Mouse (Mus musculus): Measurements from ENCODE around the gene Klhl3. TPM values are rescaled to one million over a fixed set of nuclear protein-coding genes. Genes with fewer than 3 reads are reported as not detected.

Gene Klhl3
- polyA plus RNA-seq, 1 experiment = 0.86 TPM

DNA sequence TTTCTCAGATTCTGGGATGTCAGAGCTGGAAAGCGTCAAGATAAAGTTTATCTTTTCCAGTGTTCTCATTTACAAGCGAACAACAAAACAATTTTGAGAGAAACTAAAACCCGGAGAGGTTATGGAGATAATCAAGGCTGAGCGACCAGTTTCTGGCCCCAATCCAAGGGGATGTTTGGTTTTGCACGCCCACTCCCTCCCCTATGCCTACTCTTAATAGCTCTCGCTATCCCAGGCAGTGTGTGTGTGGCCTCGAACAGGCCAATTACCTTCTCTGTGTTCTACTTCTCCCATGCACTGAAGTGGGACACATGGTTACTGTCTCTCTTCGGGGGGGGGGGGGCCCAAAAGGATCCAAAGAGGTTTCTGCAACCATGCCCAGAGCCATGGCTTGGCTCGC lies 132.7 kb downstream of the Klhl3 start:
- 54% methylated on average over 9 of the region's 9 CpGs for WGBS
- no peaks in the 10 kb centered on the region for H3K36me3 ChIP-seq (ENCODE audit: control insufficient read depth, insufficient read depth, low read length)
- H3K4me3 ChIP-seq (ENCODE audit: extremely low read depth, insufficient read depth, insufficient read length) = no peak overlapping the region
- no peaks in the 10 kb centered on the region for H3K4me1 ChIP-seq (ENCODE audit: control insufficient read depth, insufficient read depth, insufficient read length)
- H3K27me3 ChIP-seq (ENCODE audit: control insufficient read depth, insufficient read depth, low read length) = no peaks in the 10 kb centered on the region
- DNase-seq (ENCODE audit: low read depth in 1 of 2, low spot score in 2 of 2) = no peak
- H3K27ac ChIP-seq (ENCODE audit: insufficient read depth, low read length) = no peak overlapping the region
- TF ChIP-seq POLR2A (IDR thresholded peaks at IDR 0.05; ENCODE audit: low read depth, low read length) (no peak), CTCF (IDR thresholded peaks at IDR 0.05; ENCODE audit: extremely low read depth, insufficient read depth, insufficient read length, insufficient replicate concordance) (no peak)

DNA sequence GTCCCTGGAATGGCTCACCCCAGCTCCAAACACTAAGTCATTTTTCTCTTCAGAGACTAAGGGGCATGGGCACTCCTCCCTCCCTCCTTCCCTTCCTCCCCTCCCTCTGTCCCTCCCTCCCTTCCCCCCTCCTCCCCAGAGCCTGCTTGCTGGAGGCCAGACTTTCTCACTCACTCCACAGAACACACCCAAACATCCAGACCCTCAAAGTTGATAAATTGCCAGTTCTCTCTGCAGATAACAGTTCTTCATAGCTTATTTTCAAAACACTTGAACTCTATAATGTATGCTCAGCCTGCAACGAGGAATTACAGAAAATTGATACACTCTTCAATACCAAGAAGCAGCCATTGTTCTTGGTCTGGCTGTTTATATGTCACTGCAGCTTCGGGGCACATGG lies 133.3 kb downstream of the Klhl3 start:
- Histone ChIP-seq H3K4me1 (ENCODE audit: control insufficient read depth, insufficient read depth, insufficient read length) (no peaks in the 10 kb centered on the region), H3K4me3 (ENCODE audit: extremely low read depth, insufficient read depth, insufficient read length) (no peak overlapping the region), H3K36me3 (ENCODE audit: control insufficient read depth, insufficient read depth, low read length) (no peaks in the 10 kb centered on the region), H3K27me3 (ENCODE audit: control insufficient read depth, insufficient read depth, low read length) (no peaks in the 10 kb centered on the region), H3K27ac (ENCODE audit: insufficient read depth, low read length) (no peak overlapping the region)
- WGBS = 49% methylated on average over 2 of the region's 2 CpGs
- no peak for DNase-seq (ENCODE audit: low read depth in 1 of 2, low spot score in 2 of 2)
- no peak for TF ChIP-seq CTCF (IDR thresholded peaks at IDR 0.05; ENCODE audit: extremely low read depth, insufficient read depth, insufficient read length, insufficient replicate concordance)
- no peak for TF ChIP-seq POLR2A (IDR thresholded peaks at IDR 0.05; ENCODE audit: low read depth, low read length)

DNA sequence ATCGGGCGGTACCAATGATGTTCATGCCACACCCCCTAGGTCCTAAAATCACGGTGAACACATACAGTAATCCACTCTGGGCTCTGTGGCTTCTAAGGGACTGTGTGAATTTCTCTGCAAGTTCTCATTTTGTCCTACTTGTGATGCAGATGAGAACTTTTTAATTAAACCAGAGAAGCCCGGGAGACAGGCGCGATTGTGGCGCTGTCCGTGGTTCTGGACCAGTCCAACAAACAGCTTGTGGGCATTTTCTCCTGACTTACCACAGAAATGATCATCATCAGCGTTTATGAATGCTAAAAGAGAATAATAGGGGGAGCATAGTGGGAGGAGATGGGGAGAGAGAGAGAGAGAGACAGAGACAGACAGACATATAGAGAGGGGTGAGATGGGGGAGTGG lies 134.5 kb downstream of the Klhl3 start:
- no peaks in the 10 kb centered on the region for H3K27me3 ChIP-seq (ENCODE audit: control insufficient read depth, insufficient read depth, low read length)
- no peak for DNase-seq (ENCODE audit: low read depth in 1 of 2, low spot score in 2 of 2)
- H3K36me3 ChIP-seq (ENCODE audit: control insufficient read depth, insufficient read depth, low read length) = no peaks in the 10 kb centered on the region
- H3K4me3 ChIP-seq (ENCODE audit: extremely low read depth, insufficient read depth, insufficient read length) = no peak overlapping the region
- H3K27ac ChIP-seq (ENCODE audit: insufficient read depth, low read length) = no peak overlapping the region
- no peak for TF ChIP-seq POLR2A (IDR thresholded peaks at IDR 0.05; ENCODE audit: low read depth, low read length)
- TF ChIP-seq CTCF (IDR thresholded peaks at IDR 0.05; ENCODE audit: extremely low read depth, insufficient read depth, insufficient read length, insufficient replicate concordance) = no peak
- 31% methylated on average over 9 of the region's 9 CpGs for WGBS
- no peaks in the 10 kb centered on the region for H3K4me1 ChIP-seq (ENCODE audit: control insufficient read depth, insufficient read depth, insufficient read length)

DNA sequence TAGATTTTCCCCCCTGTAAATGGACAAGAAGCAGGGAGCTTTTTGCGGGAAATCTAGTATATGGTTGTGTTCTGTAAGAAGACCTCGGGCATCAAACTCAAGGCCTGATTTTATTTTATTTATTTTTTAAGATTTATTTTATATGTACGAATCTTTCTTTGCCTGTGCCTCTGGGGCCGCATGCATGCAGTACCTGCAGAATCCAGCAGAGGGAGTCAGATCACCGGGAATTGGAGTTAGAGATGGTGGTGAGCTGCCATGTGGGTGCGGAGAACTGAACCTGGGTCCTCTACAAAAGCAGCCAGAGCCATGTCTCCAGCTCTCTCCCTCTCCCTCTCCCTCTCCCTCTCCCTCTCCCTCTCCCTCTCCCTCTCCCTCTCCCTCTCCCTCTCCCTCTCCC lies 135.7 kb downstream of the Klhl3 start:
- H3K27ac ChIP-seq (ENCODE audit: insufficient read depth, low read length) = no peak overlapping the region
- no peak for DNase-seq (ENCODE audit: low read depth in 1 of 2, low spot score in 2 of 2)
- no peak overlapping the region for H3K4me3 ChIP-seq (ENCODE audit: extremely low read depth, insufficient read depth, insufficient read length)
- no peaks in the 10 kb centered on the region for H3K27me3 ChIP-seq (ENCODE audit: control insufficient read depth, insufficient read depth, low read length)
- no peaks in the 10 kb centered on the region for H3K36me3 ChIP-seq (ENCODE audit: control insufficient read depth, insufficient read depth, low read length)
- 86% methylated on average over 6 of the region's 6 CpGs for WGBS
- TF ChIP-seq CTCF (IDR thresholded peaks at IDR 0.05; ENCODE audit: extremely low read depth, insufficient read depth, insufficient read length, insufficient replicate concordance) (no peak), POLR2A (IDR thresholded peaks at IDR 0.05; ENCODE audit: low read depth, low read length) (no peak)
- no peaks in the 10 kb centered on the region for H3K4me1 ChIP-seq (ENCODE audit: control insufficient read depth, insufficient read depth, insufficient read length)

DNA sequence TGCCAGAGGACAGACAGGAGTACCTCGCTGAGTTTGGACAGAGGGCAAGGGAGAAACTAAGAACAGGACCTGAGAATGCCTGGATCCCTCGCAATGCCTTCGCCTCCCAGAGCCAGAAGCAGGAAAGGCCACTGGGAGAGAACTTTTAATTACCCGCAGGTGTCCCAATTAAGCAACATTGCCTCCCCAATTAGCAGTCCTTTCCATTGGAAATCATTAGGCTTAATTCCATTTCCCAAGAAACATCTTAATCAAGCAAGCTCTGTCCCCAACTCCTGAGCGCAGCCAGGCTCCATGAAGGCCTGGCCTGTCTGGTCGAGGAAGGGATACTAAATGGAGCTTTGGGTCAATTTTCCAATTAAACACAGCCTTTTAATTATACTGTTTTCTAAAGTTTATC lies 147.7 kb downstream of the Klhl3 start:
- H3K4me1 ChIP-seq (ENCODE audit: control insufficient read depth, insufficient read depth, insufficient read length) = no peaks in the 10 kb centered on the region
- WGBS = 83% methylated on average over 6 of the region's 6 CpGs
- H3K27me3 ChIP-seq (ENCODE audit: control insufficient read depth, insufficient read depth, low read length) = no peaks in the 10 kb centered on the region
- TF ChIP-seq POLR2A (IDR thresholded peaks at IDR 0.05; ENCODE audit: low read depth, low read length) (no peak), CTCF (IDR thresholded peaks at IDR 0.05; ENCODE audit: extremely low read depth, insufficient read depth, insufficient read length, insufficient replicate concordance) (no peak)
- no peak overlapping the region for H3K27ac ChIP-seq (ENCODE audit: insufficient read depth, low read length)
- DNase-seq (ENCODE audit: low read depth in 1 of 2, low spot score in 2 of 2) = no peak
- H3K36me3 ChIP-seq (ENCODE audit: control insufficient read depth, insufficient read depth, low read length) = no peaks in the 10 kb centered on the region
- H3K4me3 ChIP-seq (ENCODE audit: extremely low read depth, insufficient read depth, insufficient read length) = no peak overlapping the region

DNA sequence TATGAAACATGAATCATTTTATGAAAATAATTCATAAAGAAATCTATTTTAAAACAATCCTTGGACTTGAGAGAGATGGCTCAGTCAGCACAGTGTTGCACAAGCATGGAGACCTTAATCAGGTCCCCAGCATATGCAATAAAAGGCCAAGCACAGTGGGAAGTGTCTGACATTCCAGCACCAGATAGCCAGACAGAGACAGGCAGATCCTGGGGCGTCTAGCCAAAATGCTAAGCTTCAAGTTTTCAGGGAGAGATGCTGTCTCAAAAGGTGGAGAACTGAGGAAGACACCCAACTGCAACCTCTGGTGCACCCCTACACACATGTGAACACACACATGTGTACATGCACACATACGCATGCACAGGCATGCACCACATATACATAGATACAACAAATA lies 153.1 kb downstream of the Klhl3 start:
- Histone ChIP-seq H3K4me1 (ENCODE audit: control insufficient read depth, insufficient read depth, insufficient read length) (no peaks in the 10 kb centered on the region), H3K27me3 (ENCODE audit: control insufficient read depth, insufficient read depth, low read length) (no peaks in the 10 kb centered on the region), H3K36me3 (ENCODE audit: control insufficient read depth, insufficient read depth, low read length) (no peaks in the 10 kb centered on the region), H3K27ac (ENCODE audit: insufficient read depth, low read length) (no peak overlapping the region), H3K4me3 (ENCODE audit: extremely low read depth, insufficient read depth, insufficient read length) (no peak overlapping the region)
- DNase-seq (ENCODE audit: low read depth in 1 of 2, low spot score in 2 of 2) = no peak
- 78% methylated on average over 2 of the region's 2 CpGs for WGBS
- no peak for TF ChIP-seq CTCF (IDR thresholded peaks at IDR 0.05; ENCODE audit: extremely low read depth, insufficient read depth, insufficient read length, insufficient replicate concordance)
- no peak for TF ChIP-seq POLR2A (IDR thresholded peaks at IDR 0.05; ENCODE audit: low read depth, low read length)

DNA sequence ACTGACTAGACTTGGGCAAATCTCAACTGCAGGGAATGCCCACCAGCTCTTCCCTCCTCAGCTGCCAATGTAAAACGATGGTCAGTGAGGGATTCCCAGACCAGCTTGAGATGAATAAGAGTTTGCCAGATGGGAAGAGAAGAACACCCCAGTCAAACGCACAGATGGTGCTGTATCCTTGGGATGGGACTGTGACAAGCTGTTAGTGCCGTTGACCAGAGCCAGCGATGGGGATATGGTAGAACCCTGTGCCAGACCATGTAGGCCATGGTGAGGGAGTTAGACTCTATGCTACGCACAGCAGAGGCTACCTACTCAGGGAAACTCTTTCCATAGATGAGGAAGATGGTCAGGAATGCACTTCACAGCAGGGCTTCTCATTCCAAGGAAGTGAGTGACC lies 153.6 kb downstream of the Klhl3 start:
- Histone ChIP-seq H3K4me3 (ENCODE audit: extremely low read depth, insufficient read depth, insufficient read length) (no peak overlapping the region), H3K27ac (ENCODE audit: insufficient read depth, low read length) (no peak overlapping the region), H3K36me3 (ENCODE audit: control insufficient read depth, insufficient read depth, low read length) (no peaks in the 10 kb centered on the region), H3K4me1 (ENCODE audit: control insufficient read depth, insufficient read depth, insufficient read length) (no peaks in the 10 kb centered on the region), H3K27me3 (ENCODE audit: control insufficient read depth, insufficient read depth, low read length) (no peaks in the 10 kb centered on the region)
- DNase-seq (ENCODE audit: low read depth in 1 of 2, low spot score in 2 of 2) = no peak
- no peak for TF ChIP-seq POLR2A (IDR thresholded peaks at IDR 0.05; ENCODE audit: low read depth, low read length)
- TF ChIP-seq CTCF (IDR thresholded peaks at IDR 0.05; ENCODE audit: extremely low read depth, insufficient read depth, insufficient read length, insufficient replicate concordance) = no peak
- WGBS = 77% methylated on average over 5 of the region's 5 CpGs

Other genes starting within 250 kb of the Klhl3 start
- gene Spock1, start 205.3 kb downstream of the Klhl3 start, polyA plus RNA-seq (2012; rRNA removed) = not detected in 2 replicates
- gene Hnrnpa0, start 15.0 kb upstream of the Klhl3 start, polyA plus RNA-seq (2012; rRNA removed) = 94.2 and 155 TPM in 2 replicates
- 22.6 and 24.7 TPM in 2 replicates for gene Idnk, start 44.1 kb upstream of the Klhl3 start, polyA plus RNA-seq (2012; rRNA removed)
- gene Ubqln1, start 102.1 kb upstream of the Klhl3 start, polyA plus RNA-seq (2012; rRNA removed) = 75.4 and 94.8 TPM in 2 replicates
- gene Gkap1, start 162.1 kb upstream of the Klhl3 start, polyA plus RNA-seq (2012; rRNA removed) = 1.5 and 2.2 TPM in 2 replicates
- gene Kif27, start 245.5 kb upstream of the Klhl3 start, polyA plus RNA-seq (2012; rRNA removed) = 0.02 TPM in 2 replicates